Mouse (Mus musculus) layer of hippocampus, adult 9-10 months (tissue): ENCODE measurements at regions not wholly inside any gene's neighbourhood (a gene's known extent, or its start where the extent isn't known, plus 50 kb on each side); places are given as distances from the start of the nearest gene placed in this dataset.

Experiments used
- DNase-seq: peaks from one replicate; pipeline ENCODE4 v3.0.0; 2022; ENCODE audit warnings: low spot score

- no peak for DNase-seq
Observed at GRCm38 (mm10) chr9:74021339-74021738, 52.6 kb upstream of the Unc13c start.

- DNase-seq, result no peak
Observed at GRCm38 (mm10) chr9:74023922-74024321, 55.2 kb upstream of the Unc13c start.

- no peak for DNase-seq
Observed at GRCm38 (mm10) chr9:74026131-74026530, 57.4 kb upstream of the Unc13c start.

GRCm38 (mm10) chr9:74028438-74028837, 59.7 kb upstream of the Unc13c start:
- peak; percentile 3 for DNase-seq

GRCm38 (mm10) chr9:74045936-74046335, 64.2 kb upstream of the Wdr72 start:
- DNase-seq, result no peak

GRCm38 (mm10) chr9:74049776-74050175, 60.4 kb upstream of the Wdr72 start:
- DNase-seq, result no peak

GRCm38 (mm10) chr9:74056709-74057108, 53.4 kb upstream of the Wdr72 start:
- DNase-seq, result no peak

- no peak for DNase-seq
Observed at GRCm38 (mm10) chr9:74057476-74058076, 52.6 kb upstream of the Wdr72 start.

GRCm38 (mm10) chr9:74058269-74058871, 51.8 kb upstream of the Wdr72 start:
- DNase-seq, result no peak
